Comparison of ENCODE assay signal across 24 mouse cellular contexts in the genomic region with DNA sequence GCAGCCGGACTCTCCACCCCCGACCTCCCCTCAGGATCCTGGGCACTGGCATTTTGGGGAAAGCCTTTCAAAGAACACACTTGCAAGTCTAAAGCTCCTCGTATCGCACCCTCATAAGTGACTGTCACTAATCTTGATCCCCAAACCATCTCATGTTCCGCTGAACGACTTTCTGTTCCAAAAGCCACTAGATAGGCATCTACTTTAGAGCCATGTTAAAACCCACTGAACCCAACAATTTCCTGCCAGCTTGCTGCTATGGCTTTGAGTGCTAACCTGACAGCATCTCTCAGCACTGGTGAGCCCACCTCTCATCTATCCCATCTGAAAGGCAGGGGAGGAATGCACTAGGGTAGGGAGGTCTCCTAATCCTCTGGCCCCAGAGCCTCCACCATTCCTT. TPM values are rescaled to one million over a fixed set of nuclear protein-coding genes. Genes with fewer than 3 reads are reported as not detected.
DNase-seq lines count a peak whose midpoint lies in the region; ATAC-seq and TF ChIP-seq lines count a peak whose summit lies in the region.
"Had no signal": no experiment of that assay in that cellular context is flagged by ENCODE, and none has a peak within 500 bp of the region (broad histone marks: within the 10 kb centered on the region; RNA-seq: fewer than 3 reads in every experiment).

No protein-coding gene starts in this region.

- no peaks in the 10 kb centered on the region for H3K9me3 ChIP-seq in heart, embryonic 13.5 days
- H3K9me3 ChIP-seq in heart, embryonic 11.5 days (replicated peaks; ENCODE audit: control insufficient read depth, low read length) = no peaks in the 10 kb centered on the region
- H3K9me3 ChIP-seq in lung, embryonic 15.5 days = no peaks in the 10 kb centered on the region
- H3K9me3 ChIP-seq: embryonic facial prominence, embryonic 15.5 days; hindbrain, embryonic 15.5 days; liver, embryonic 12.5 days had no signal

- DNase-seq in lung, adult 2 months = no peak
- DNase-seq in CD4-positive helper T cell, adult 2 months (ENCODE audit: low read depth, low spot score) = peak; percentile 58
- DNase-seq in induced T-regulatory cell, adult 2 months (ENCODE audit: low read depth) = peak; percentile 42
- DNase-seq: adrenal gland, postnatal 36 days; cerebellum, adult 11-12 months; cerebellum, postnatal 14 days; heart, postnatal 10 days; kidney, postnatal 36 days; lung, embryonic 14.5 days; lung, postnatal 4 days; right cerebral cortex, postnatal 25 days had no signal

- no peak for TF ChIP-seq CTCF in lung, adult 2 months (IDR thresholded peaks at IDR 0.05; ENCODE audit: insufficient read depth, low read length)

- TF ChIP-seq POLR2A in lung, adult 2 months (IDR thresholded peaks at IDR 0.05; ENCODE audit: borderline replicate concordance, extremely low read depth, low read depth, low read length) = no peak

- H3K27me3 ChIP-seq in heart, embryonic 13.5 days (replicated peaks) = peaks cover 54% of the 10 kb centered on the region
- peaks cover 38% of the 10 kb centered on the region for H3K27me3 ChIP-seq in heart, embryonic 11.5 days (ENCODE audit: control insufficient read depth, insufficient read depth, low read length)
- peaks cover 29% of the 10 kb centered on the region for H3K27me3 ChIP-seq in lung, embryonic 15.5 days

- H3K4me2 ChIP-seq in heart, embryonic 13.5 days = no peak overlapping the region
- no peak overlapping the region for H3K4me2 ChIP-seq in heart, embryonic 11.5 days
- peak overlapping the region; percentile 99; the same call in 1 of the 2 replicates for H3K4me2 ChIP-seq in lung, embryonic 15.5 days
- H3K4me2 ChIP-seq: embryonic facial prominence, embryonic 15.5 days; hindbrain, embryonic 15.5 days; liver, embryonic 12.5 days; lung, embryonic 14.5 days; midbrain, embryonic 11.5 days had no signal

- H3K4me3 ChIP-seq in heart, embryonic 13.5 days = no peak overlapping the region
- no peak overlapping the region for H3K4me3 ChIP-seq in heart, embryonic 11.5 days (ENCODE audit: low read depth, low read length)
- H3K4me3 ChIP-seq in lung, embryonic 15.5 days = no peak overlapping the region
- H3K4me3 ChIP-seq in lung, adult 2 months (replicated peaks; ENCODE audit: extremely low read depth, low read depth, low read length) = no peak overlapping the region
- H3K4me3 ChIP-seq: embryonic facial prominence, embryonic 15.5 days; hindbrain, embryonic 15.5 days; liver, embryonic 12.5 days had no signal

- no peaks in the 10 kb centered on the region for H3K36me3 ChIP-seq in heart, embryonic 13.5 days
- H3K36me3 ChIP-seq in heart, embryonic 11.5 days (ENCODE audit: control insufficient read depth, insufficient read depth, low read length) = no peaks in the 10 kb centered on the region
- H3K36me3 ChIP-seq in lung, embryonic 15.5 days = no peaks in the 10 kb centered on the region
- H3K36me3 ChIP-seq: liver, embryonic 12.5 days had no signal

- no peak for ATAC-seq in heart, embryonic 13.5 days (ENCODE audit: extremely low read depth, insufficient number of reproducible peaks, low FRiP score, low TSS enrichment)
- no peak for ATAC-seq in heart, embryonic 11.5 days (replicated peaks; ENCODE audit: insufficient number of reproducible peaks, low FRiP score, low TSS enrichment)
- ATAC-seq in lung, embryonic 15.5 days (ENCODE audit: borderline replicate concordance, extremely low read depth, low FRiP score, low TSS enrichment) = no peak
- ATAC-seq in megakaryocyte, adult 5-6 weeks (ENCODE audit: poor library complexity, severe bottlenecking) = no peak
- ATAC-seq: intestine, embryonic 16.5 days; liver, embryonic 12.5 days had no signal

- H3K4me1 ChIP-seq in heart, embryonic 13.5 days = peaks cover 35% of the 10 kb centered on the region
- H3K4me1 ChIP-seq in heart, embryonic 11.5 days (ENCODE audit: control insufficient read depth, insufficient read depth, low read length) = peaks cover 19% of the 10 kb centered on the region
- peaks cover 32% of the 10 kb centered on the region for H3K4me1 ChIP-seq in lung, embryonic 15.5 days
- H3K4me1 ChIP-seq in lung, adult 2 months (ENCODE audit: control insufficient read depth, insufficient read depth, low read length) = peaks cover 3% of the 10 kb centered on the region

- 0 out of 2 replicates have a peak overlapping the region, but pooled peaks have one; percentile 24 for H3K9ac ChIP-seq in heart, embryonic 13.5 days
- H3K9ac ChIP-seq in heart, embryonic 11.5 days (ENCODE audit: low read depth, low read length) = no peak overlapping the region
- no peak overlapping the region for H3K9ac ChIP-seq in lung, embryonic 15.5 days
- H3K9ac ChIP-seq: embryonic facial prominence, embryonic 15.5 days; hindbrain, embryonic 15.5 days; liver, embryonic 12.5 days; lung, embryonic 14.5 days had no signal

- WGBS in heart, embryonic 13.5 days = 69% methylated on average over 6 of the region's 6 CpGs
- WGBS in heart, embryonic 11.5 days (ENCODE audit: insufficient replicate concordance) = 76% methylated on average over 6 of the region's 6 CpGs
- 64% methylated on average over 6 of the region's 6 CpGs for WGBS in lung, embryonic 15.5 days
- WGBS in lung, adult 2 months = 79% methylated on average over 6 of the region's 6 CpGs

- no peak overlapping the region for H3K27ac ChIP-seq in heart, embryonic 13.5 days (replicated peaks)
- no peak overlapping the region for H3K27ac ChIP-seq in heart, embryonic 11.5 days (ENCODE audit: low read depth, low read length)
- no peak overlapping the region for H3K27ac ChIP-seq in lung, embryonic 15.5 days
- H3K27ac ChIP-seq: embryonic facial prominence, embryonic 15.5 days; hindbrain, embryonic 15.5 days; liver, embryonic 12.5 days had no signal

RNA-seq across cellular contexts. Expression of gene Foxj1, which starts 2.3 kb away (rescaled TPM):
- 0.09 and 0.14 TPM in 2 replicates for polyA plus RNA-seq in heart, embryonic 13.5 days (2015; fragmentation: Nextera tagmentation; extraction: Ambion mirVana)
- 0.07 TPM in 1 of 2 replicates, not detected in the other for polyA plus RNA-seq in heart, embryonic 11.5 days (2014; fragmentation: Nextera tagmentation; extraction: Ambion mirVana)
- 21.1 and 21.2 TPM in 2 replicates for polyA plus RNA-seq in lung, embryonic 15.5 days (2015; fragmentation: Nextera tagmentation; extraction: Ambion mirVana)
- 78.4 and 114 TPM in 2 replicates for polyA plus RNA-seq in lung, adult 2 months (2012; rRNA removed)
- total RNA-seq in megakaryocyte, adult 5-6 weeks (2015) = not detected in 2 replicates
- total RNA-seq in megakaryocyte, adult 5-6 weeks (2017) = not detected in 2 replicates
- total RNA-seq: heart, postnatal 10 days; neutrophil, adult 5-6 weeks had no signal

RNA-seq across cellular contexts. Expression of gene Exoc7, which starts 30.5 kb away (rescaled TPM):
- 45.0 and 46.0 TPM in 2 replicates for polyA plus RNA-seq in heart, embryonic 13.5 days (2015; fragmentation: Nextera tagmentation; extraction: Ambion mirVana)
- 42.5 and 46.6 TPM in 2 replicates for polyA plus RNA-seq in heart, embryonic 11.5 days (2014; fragmentation: Nextera tagmentation; extraction: Ambion mirVana)
- 58.4 and 63.5 TPM in 2 replicates for polyA plus RNA-seq in lung, embryonic 15.5 days (2015; fragmentation: Nextera tagmentation; extraction: Ambion mirVana)
- 29.9 and 33.2 TPM in 2 replicates for polyA plus RNA-seq in lung, adult 2 months (2012; rRNA removed)
- 29.2 and 34.8 TPM in 2 replicates for total RNA-seq in megakaryocyte, adult 5-6 weeks (2015)
- total RNA-seq in megakaryocyte, adult 5-6 weeks (2017) = 20.3 and 27.3 TPM in 2 replicates

RNA-seq across cellular contexts. Expression of gene Galr2, which starts 56.8 kb away (rescaled TPM):
- not detected in 2 replicates for polyA plus RNA-seq in heart, embryonic 13.5 days (2015; fragmentation: Nextera tagmentation; extraction: Ambion mirVana)
- 0.16 TPM in 1 of 2 replicates, not detected in the other for polyA plus RNA-seq in heart, embryonic 11.5 days (2014; fragmentation: Nextera tagmentation; extraction: Ambion mirVana)
- 0.07 and 0.24 TPM in 2 replicates for polyA plus RNA-seq in lung, embryonic 15.5 days (2015; fragmentation: Nextera tagmentation; extraction: Ambion mirVana)
- 0.10 and 0.18 TPM in 2 replicates for polyA plus RNA-seq in lung, adult 2 months (2012; rRNA removed)
- total RNA-seq in megakaryocyte, adult 5-6 weeks (2015) = not detected in 2 replicates
- 0.07 TPM in 1 of 2 replicates, not detected in the other for total RNA-seq in megakaryocyte, adult 5-6 weeks (2017)
- total RNA-seq: adrenal gland, postnatal 36 days; heart, postnatal 10 days; left cerebral cortex, adult 18-20 months; left cerebral cortex, postnatal 36 days; neutrophil, adult 5-6 weeks had no signal
- polyA plus RNA-seq: liver, embryonic 12.5 days; lung, embryonic 14.5 days; spleen, adult 2 months had no signal

Comparison
In these comparisons a context has a peak if more than half of its experiments do, and no peak if none do; other contexts are left out.
1. RNA of gene Foxj1, which starts 2.3 kb away (polyA plus RNA-seq): 78.4 to 114 TPM in lung, adult 2 months and 21.1 to 21.2 TPM in lung, embryonic 15.5 days; 0.09 to 0.14 TPM in heart, embryonic 13.5 days and 0.07 TPM in heart, embryonic 11.5 days; every median in the first group is over 10 times any median in the second.